Mouse (Mus musculus) ES-Bruce4 (cell line): ENCODE data around the gene Rpl23.

Source experiments
- CTCF ChIP-seq: IDR thresholded peaks from one replicate; pipeline ENCODE4 v1.8.1; 2011; ENCODE audit warnings: low read depth, low read length
- EP300 ChIP-seq: IDR thresholded peaks from 2 replicates; pipeline ENCODE4 v1.6.1; 2011; ENCODE audit warnings: low read depth, low read length; ENCODE audit not compliant: insufficient read depth
- POLR2A ChIP-seq: IDR thresholded peaks from one replicate; pipeline ENCODE4 v1.8.1; 2011; ENCODE audit warnings: low read length; ENCODE audit not compliant: insufficient read depth

DNA sequence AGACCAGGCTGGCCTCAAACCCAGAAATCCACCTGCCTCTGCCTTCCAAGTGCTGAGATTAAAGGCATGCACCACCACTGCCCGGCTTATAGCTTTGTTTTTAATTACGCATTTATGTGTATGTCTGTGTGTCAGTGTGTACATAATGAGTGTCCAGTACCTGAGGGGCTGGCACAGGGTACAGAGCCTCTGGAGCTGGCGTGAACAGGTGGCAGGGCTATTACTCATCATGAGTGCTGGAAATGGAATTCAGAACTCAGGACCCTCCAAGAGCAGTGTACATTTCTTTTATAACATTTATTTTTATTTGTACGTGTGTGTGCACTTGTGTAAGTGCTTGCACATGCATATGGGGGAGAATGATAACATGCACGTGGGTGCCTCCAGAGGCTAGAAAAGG lies 45.6 kb downstream of the Rpl23 start:
- TF ChIP-seq CTCF = no peak
- TF ChIP-seq POLR2A = no peak
- no peak for TF ChIP-seq EP300
